Mouse (Mus musculus): ENCODE measurements at regions not wholly inside any gene's neighbourhood (a gene's known extent, or its start where the extent isn't known, plus 50 kb on each side); places are given as distances from the start of the nearest gene placed in this dataset.

GRCm38 (mm10) chr4:54704696-54705095 lies 240.2 kb upstream of the Zfp462 start:
- H3K4me1 ChIP-seq (replicated peaks; ENCODE audit: control insufficient read depth, insufficient read depth, low read length), result no peaks in the 10 kb centered on the region
- no peaks in the 10 kb centered on the region for H3K9me3 ChIP-seq (ENCODE audit: control insufficient read depth)
- no peak for ATAC-seq
- no peak overlapping the region for H3K9ac ChIP-seq (ENCODE audit: low read depth, low read length)
- 61% methylated on average over 5 of the region's 5 CpGs for WGBS
- no peaks in the 10 kb centered on the region for H3K27me3 ChIP-seq (replicated peaks; ENCODE audit: control insufficient read depth, insufficient read depth, low read length)
- no peak for TF ChIP-seq CTCF (IDR thresholded peaks at IDR 0.05; ENCODE audit: low read depth)
- no peaks in the 10 kb centered on the region for H3K36me3 ChIP-seq (ENCODE audit: control insufficient read depth, insufficient read depth)
- H3K27ac ChIP-seq (ENCODE audit: low read depth, low read length), result no peak overlapping the region
- no peak overlapping the region for H3K4me3 ChIP-seq (ENCODE audit: low read depth, low read length)
- no peak overlapping the region for H3K4me2 ChIP-seq (replicated peaks; ENCODE audit: low read depth)

- Histone ChIP-seq H3K4me3 (ENCODE audit: low read depth, low read length) (no peak overlapping the region), H3K27me3 (replicated peaks; ENCODE audit: control insufficient read depth, insufficient read depth, low read length) (no peaks in the 10 kb centered on the region), H3K4me1 (replicated peaks; ENCODE audit: control insufficient read depth, insufficient read depth, low read length) (no peaks in the 10 kb centered on the region), H3K27ac (ENCODE audit: low read depth, low read length) (no peak overlapping the region), H3K4me2 (replicated peaks; ENCODE audit: low read depth) (no peak overlapping the region), H3K9ac (ENCODE audit: low read depth, low read length) (no peak overlapping the region), H3K9me3 (ENCODE audit: control insufficient read depth) (no peaks in the 10 kb centered on the region), H3K36me3 (ENCODE audit: control insufficient read depth, insufficient read depth) (no peaks in the 10 kb centered on the region)
- TF ChIP-seq CTCF (IDR thresholded peaks at IDR 0.05; ENCODE audit: low read depth), result no peak
- no peak for ATAC-seq
Observed at GRCm38 (mm10) chr4:54709751-54710150, 235.1 kb upstream of the Zfp462 start.

DNA sequence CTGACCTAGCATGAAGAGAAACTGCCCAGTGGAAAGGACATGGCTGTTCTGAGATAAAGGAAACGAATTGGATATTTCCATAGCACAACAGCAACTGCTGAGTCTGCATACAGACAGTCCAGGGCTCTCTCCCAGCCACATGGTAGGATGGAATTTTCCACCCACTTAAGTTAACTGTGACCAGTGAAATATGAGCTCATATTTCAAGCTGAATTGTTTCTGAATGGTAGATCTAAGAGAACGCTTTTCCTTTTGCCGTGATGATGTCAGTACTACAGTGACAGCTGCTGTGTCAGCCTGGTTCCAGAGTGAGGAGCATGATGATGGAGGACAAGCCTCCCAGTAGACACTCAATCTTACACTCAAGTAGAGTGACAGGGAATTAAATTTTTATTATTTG lies 231.9 kb upstream of the Zfp462 start:
- no peaks in the 10 kb centered on the region for H3K36me3 ChIP-seq (ENCODE audit: control insufficient read depth, insufficient read depth)
- no peak overlapping the region for H3K9ac ChIP-seq (ENCODE audit: low read depth, low read length)
- no peaks in the 10 kb centered on the region for H3K27me3 ChIP-seq (replicated peaks; ENCODE audit: control insufficient read depth, insufficient read depth, low read length)
- H3K27ac ChIP-seq (ENCODE audit: low read depth, low read length), result no peak overlapping the region
- no peak for ATAC-seq
- no peak overlapping the region for H3K4me2 ChIP-seq (replicated peaks; ENCODE audit: low read depth)
- 57% methylated on average over 3 of the region's 3 CpGs for WGBS
- H3K4me1 ChIP-seq (replicated peaks; ENCODE audit: control insufficient read depth, insufficient read depth, low read length), result no peaks in the 10 kb centered on the region
- H3K9me3 ChIP-seq (ENCODE audit: control insufficient read depth), result no peaks in the 10 kb centered on the region
- no peak for TF ChIP-seq CTCF (IDR thresholded peaks at IDR 0.05; ENCODE audit: low read depth)
- no peak overlapping the region for H3K4me3 ChIP-seq (ENCODE audit: low read depth, low read length)

- no peaks in the 10 kb centered on the region for H3K27me3 ChIP-seq (replicated peaks; ENCODE audit: control insufficient read depth, insufficient read depth, low read length)
- no peak overlapping the region for H3K9ac ChIP-seq (ENCODE audit: low read depth, low read length)
- TF ChIP-seq CTCF (IDR thresholded peaks at IDR 0.05; ENCODE audit: low read depth), result no peak
- H3K27ac ChIP-seq (ENCODE audit: low read depth, low read length), result no peak overlapping the region
- H3K4me1 ChIP-seq (replicated peaks; ENCODE audit: control insufficient read depth, insufficient read depth, low read length), result no peaks in the 10 kb centered on the region
- no peaks in the 10 kb centered on the region for H3K9me3 ChIP-seq (ENCODE audit: control insufficient read depth)
- no peak overlapping the region for H3K4me3 ChIP-seq (ENCODE audit: low read depth, low read length)
- H3K36me3 ChIP-seq (ENCODE audit: control insufficient read depth, insufficient read depth), result no peaks in the 10 kb centered on the region
- no peak overlapping the region for H3K4me2 ChIP-seq (replicated peaks; ENCODE audit: low read depth)
- WGBS, result 76% methylated on average over 9 of the region's 9 CpGs
- no peak for ATAC-seq
Observed at GRCm38 (mm10) chr4:54714612-54715342, 230.1 kb upstream of the Zfp462 start.

DNA sequence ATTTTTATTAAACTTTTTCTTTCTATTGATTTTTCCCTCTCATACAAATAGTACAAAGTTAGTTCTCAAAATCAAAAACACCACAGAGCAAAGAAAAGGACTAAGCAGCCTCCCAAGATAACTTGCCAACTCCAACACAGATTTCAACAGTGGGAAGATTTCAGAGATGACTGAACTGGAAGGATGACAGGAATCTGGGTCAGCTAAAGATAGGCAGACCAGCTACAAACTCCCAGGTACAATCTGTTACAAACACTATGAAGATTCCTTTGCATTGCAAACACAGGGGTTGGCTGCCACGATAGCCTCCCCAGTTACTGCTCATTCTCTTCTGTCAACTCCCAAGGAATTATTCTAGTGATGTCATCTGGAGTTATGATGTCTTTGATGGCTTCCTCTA lies 226.8 kb upstream of the Zfp462 start:
- Histone ChIP-seq H3K9me3 (ENCODE audit: control insufficient read depth) (no peaks in the 10 kb centered on the region), H3K36me3 (ENCODE audit: control insufficient read depth, insufficient read depth) (no peaks in the 10 kb centered on the region), H3K9ac (ENCODE audit: low read depth, low read length) (no peak overlapping the region), H3K4me3 (ENCODE audit: low read depth, low read length) (no peak overlapping the region), H3K27me3 (replicated peaks; ENCODE audit: control insufficient read depth, insufficient read depth, low read length) (no peaks in the 10 kb centered on the region), H3K4me2 (replicated peaks; ENCODE audit: low read depth) (no peak overlapping the region), H3K27ac (ENCODE audit: low read depth, low read length) (no peak overlapping the region), H3K4me1 (replicated peaks; ENCODE audit: control insufficient read depth, insufficient read depth, low read length) (no peaks in the 10 kb centered on the region)
- WGBS, result 29% methylated on average over 1 of the region's 1 CpGs
- no peak for ATAC-seq
- no peak for TF ChIP-seq CTCF (IDR thresholded peaks at IDR 0.05; ENCODE audit: low read depth)

- no peak for ATAC-seq
- H3K27me3 ChIP-seq (replicated peaks; ENCODE audit: control insufficient read depth, insufficient read depth, low read length), result no peaks in the 10 kb centered on the region
- H3K27ac ChIP-seq (ENCODE audit: low read depth, low read length), result no peak overlapping the region
- H3K4me3 ChIP-seq (ENCODE audit: low read depth, low read length), result no peak overlapping the region
- H3K36me3 ChIP-seq (ENCODE audit: control insufficient read depth, insufficient read depth), result no peaks in the 10 kb centered on the region
- H3K9ac ChIP-seq (ENCODE audit: low read depth, low read length), result no peak overlapping the region
- H3K4me1 ChIP-seq (replicated peaks; ENCODE audit: control insufficient read depth, insufficient read depth, low read length), result no peaks in the 10 kb centered on the region
- TF ChIP-seq CTCF (IDR thresholded peaks at IDR 0.05; ENCODE audit: low read depth), result no peak
- no peaks in the 10 kb centered on the region for H3K9me3 ChIP-seq (ENCODE audit: control insufficient read depth)
- WGBS, result 71% methylated on average over 5 of the region's 5 CpGs
- H3K4me2 ChIP-seq (replicated peaks; ENCODE audit: low read depth), result no peak overlapping the region
Observed at GRCm38 (mm10) chr4:54739001-54739400, 205.8 kb upstream of the Zfp462 start.

DNA sequence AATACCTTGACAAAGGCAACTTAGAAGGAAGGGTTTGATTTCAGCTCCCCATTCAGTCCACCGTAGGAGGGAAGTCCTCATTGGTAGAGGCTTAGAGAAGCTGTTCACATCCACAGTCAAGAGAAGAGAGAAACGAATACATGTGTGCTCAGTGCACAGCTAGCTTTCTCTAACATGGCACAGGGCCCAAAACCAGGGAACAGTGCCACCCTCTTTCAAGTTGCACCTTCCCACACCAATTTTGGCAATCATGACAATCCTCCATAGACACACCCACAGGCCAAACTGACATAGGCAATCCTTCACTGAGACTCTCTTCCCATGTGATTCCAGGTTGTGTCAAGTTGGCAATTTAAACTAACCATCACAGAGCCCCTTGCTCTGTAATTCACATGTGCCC lies 193.4 kb upstream of the Zfp462 start:
- no peak for ATAC-seq
- H3K9me3 ChIP-seq (ENCODE audit: control insufficient read depth), result no peaks in the 10 kb centered on the region
- H3K36me3 ChIP-seq (ENCODE audit: control insufficient read depth, insufficient read depth), result no peaks in the 10 kb centered on the region
- 81% methylated on average over 2 of the region's 2 CpGs for WGBS
- no peak overlapping the region for H3K4me3 ChIP-seq (ENCODE audit: low read depth, low read length)
- no peaks in the 10 kb centered on the region for H3K27me3 ChIP-seq (replicated peaks; ENCODE audit: control insufficient read depth, insufficient read depth, low read length)
- H3K27ac ChIP-seq (ENCODE audit: low read depth, low read length), result no peak overlapping the region
- no peak for TF ChIP-seq CTCF (IDR thresholded peaks at IDR 0.05; ENCODE audit: low read depth)
- H3K9ac ChIP-seq (ENCODE audit: low read depth, low read length), result no peak overlapping the region
- H3K4me1 ChIP-seq (replicated peaks; ENCODE audit: control insufficient read depth, insufficient read depth, low read length), result no peaks in the 10 kb centered on the region
- no peak overlapping the region for H3K4me2 ChIP-seq (replicated peaks; ENCODE audit: low read depth)

Measured in intestine, postnatal 0 days (tissue).